Mouse (Mus musculus): ENCODE measurements at regions not wholly inside any gene's neighbourhood (a gene's known extent, or its start where the extent isn't known, plus 50 kb on each side); places are given as distances from the start of the nearest gene placed in this dataset.

DNA sequence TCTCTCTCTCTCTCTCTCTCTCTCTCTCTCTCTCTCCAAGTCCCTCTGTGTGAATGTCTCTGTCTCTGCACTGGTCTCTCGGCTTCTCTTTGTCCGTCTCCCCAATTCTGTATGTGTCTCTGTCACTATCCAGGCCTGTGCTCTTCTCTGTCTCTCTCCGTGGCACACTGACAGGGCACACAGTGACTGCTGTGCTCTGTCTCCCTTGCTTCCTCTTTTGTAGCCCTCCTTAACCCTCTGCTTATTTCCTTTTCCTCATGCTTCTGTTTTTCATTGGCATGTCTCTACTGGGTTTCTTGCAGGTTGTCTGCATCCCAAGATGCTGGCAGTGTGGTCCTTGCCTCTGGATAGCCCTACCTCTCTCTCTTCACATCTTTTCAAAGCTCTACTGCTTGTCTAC, 229.0 kb upstream of the Id2 start:
- H3K4me2 ChIP-seq: no peak overlapping the region
- H3K36me3 ChIP-seq (ENCODE audit: poor library complexity, severe bottlenecking): no peaks in the 10 kb centered on the region
- H3K4me3 ChIP-seq: no peak overlapping the region
- no peaks in the 10 kb centered on the region for H3K4me1 ChIP-seq
- H3K27ac ChIP-seq: no peak overlapping the region
- no peak for ATAC-seq
- no peak overlapping the region for H3K9ac ChIP-seq
- H3K27me3 ChIP-seq: no peaks in the 10 kb centered on the region
- WGBS: 89% methylated on average over 3 of the region's 3 CpGs
- no peaks in the 10 kb centered on the region for H3K9me3 ChIP-seq (replicated peaks)

- Histone ChIP-seq H3K4me3 (no peak overlapping the region), H3K9ac (no peak overlapping the region), H3K4me2 (no peak overlapping the region), H3K27ac (no peak overlapping the region), H3K27me3 (no peaks in the 10 kb centered on the region), H3K4me1 (no peaks in the 10 kb centered on the region), H3K36me3 (ENCODE audit: poor library complexity, severe bottlenecking) (no peaks in the 10 kb centered on the region), H3K9me3 (replicated peaks) (no peaks in the 10 kb centered on the region)
- no peak for ATAC-seq
- 85% methylated on average over 1 of the region's 1 CpGs for WGBS
These were observed 226.2 kb upstream of the Id2 start for GRCm38 (mm10) chr12:25323171-25323570.

DNA sequence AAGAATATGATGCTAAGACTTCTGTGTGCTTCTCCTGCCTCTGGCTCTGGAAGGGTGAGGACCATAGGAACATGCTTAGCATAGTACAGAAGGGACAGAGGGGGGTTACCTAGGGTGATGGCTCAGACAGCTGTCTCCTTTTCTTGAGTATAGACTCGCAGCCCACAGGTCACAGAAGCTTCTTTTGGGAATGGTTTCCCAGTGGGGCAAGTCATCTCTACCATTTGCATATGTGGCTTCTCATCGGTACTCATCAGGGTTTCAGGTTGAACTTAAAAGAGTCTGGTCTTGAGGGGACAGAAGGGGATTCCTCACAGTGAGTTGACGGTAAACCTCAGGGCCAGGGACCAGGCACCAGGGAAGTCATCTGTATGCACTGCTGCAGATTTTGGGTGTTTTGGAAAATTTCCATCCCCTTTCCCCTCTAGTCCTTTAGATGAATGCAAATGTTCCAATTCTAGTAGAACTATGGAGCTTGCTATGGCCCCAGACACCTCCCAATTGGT, 223.4 kb upstream of the Id2 start:
- H3K36me3 ChIP-seq (ENCODE audit: poor library complexity, severe bottlenecking): no peaks in the 10 kb centered on the region
- H3K4me1 ChIP-seq: no peaks in the 10 kb centered on the region
- no peaks in the 10 kb centered on the region for H3K9me3 ChIP-seq (replicated peaks)
- no peak overlapping the region for H3K4me3 ChIP-seq
- H3K27me3 ChIP-seq: no peaks in the 10 kb centered on the region
- WGBS: 92% methylated on average over 3 of the region's 3 CpGs
- no peak for ATAC-seq
- no peak overlapping the region for H3K4me2 ChIP-seq
- no peak overlapping the region for H3K9ac ChIP-seq
- H3K27ac ChIP-seq: no peak overlapping the region

DNA sequence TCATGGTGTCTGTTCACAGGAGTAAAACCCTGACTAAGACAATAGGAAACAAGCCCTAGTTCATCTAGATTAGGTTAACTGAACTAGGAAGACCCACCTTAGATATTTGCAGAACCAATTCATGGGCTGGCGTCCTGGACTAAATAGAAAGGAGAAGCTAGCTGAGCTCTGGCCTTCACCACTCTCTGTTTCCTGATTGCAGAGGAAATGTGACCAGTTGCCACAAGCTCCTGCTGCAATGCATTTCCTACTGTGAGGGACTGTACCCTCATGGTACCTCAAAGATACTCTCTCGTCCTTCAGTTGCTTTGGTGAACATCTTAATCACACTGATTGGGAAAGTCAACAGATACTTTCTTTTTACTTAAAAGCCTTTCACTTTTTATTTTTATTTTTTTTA, 222.9 kb upstream of the Id2 start:
- Histone ChIP-seq H3K36me3 (ENCODE audit: poor library complexity, severe bottlenecking) (no peaks in the 10 kb centered on the region), H3K9ac (no peak overlapping the region), H3K4me3 (no peak overlapping the region), H3K27ac (no peak overlapping the region), H3K4me1 (no peaks in the 10 kb centered on the region), H3K4me2 (no peak overlapping the region), H3K27me3 (no peaks in the 10 kb centered on the region), H3K9me3 (replicated peaks) (no peaks in the 10 kb centered on the region)
- WGBS: 87% methylated on average over 2 of the region's 2 CpGs
- no peak for ATAC-seq

GRCm38 (mm10) chr12:25318072-25318671, 221.2 kb upstream of the Id2 start:
- Histone ChIP-seq H3K9me3 (replicated peaks) (no peaks in the 10 kb centered on the region), H3K27me3 (no peaks in the 10 kb centered on the region), H3K36me3 (ENCODE audit: poor library complexity, severe bottlenecking) (no peaks in the 10 kb centered on the region), H3K4me3 (no peak overlapping the region), H3K4me1 (no peaks in the 10 kb centered on the region), H3K9ac (no peak overlapping the region), H3K27ac (no peak overlapping the region), H3K4me2 (no peak overlapping the region)
- 69% methylated on average over 4 of the region's 4 CpGs for WGBS
- no peak for ATAC-seq

DNA sequence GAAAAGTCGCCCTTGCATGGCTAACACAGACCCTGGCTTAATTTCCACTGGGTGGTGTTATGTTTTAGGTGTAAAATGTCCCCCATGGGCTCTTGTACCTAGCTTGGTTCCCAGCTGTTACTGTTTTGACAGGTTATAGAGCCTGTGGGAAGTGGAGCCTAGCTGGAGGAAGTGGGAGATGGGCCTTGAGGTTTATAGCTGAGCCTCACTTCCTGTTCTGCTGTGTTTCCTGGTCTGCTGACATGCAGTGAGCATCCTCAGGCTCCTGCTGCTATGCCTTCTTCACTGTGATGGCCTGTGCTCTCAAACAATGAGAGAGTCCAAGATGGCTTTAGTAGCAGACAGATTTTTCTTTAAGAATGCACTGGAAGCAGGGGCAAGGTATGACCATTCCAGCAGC, 219.0 kb upstream of the Id2 start:
- no peaks in the 10 kb centered on the region for H3K27me3 ChIP-seq
- no peaks in the 10 kb centered on the region for H3K9me3 ChIP-seq (replicated peaks)
- no peaks in the 10 kb centered on the region for H3K36me3 ChIP-seq (ENCODE audit: poor library complexity, severe bottlenecking)
- no peak overlapping the region for H3K27ac ChIP-seq
- no peak overlapping the region for H3K9ac ChIP-seq
- 95% methylated on average over 1 of the region's 1 CpGs for WGBS
- no peak for ATAC-seq
- no peaks in the 10 kb centered on the region for H3K4me1 ChIP-seq
- H3K4me3 ChIP-seq: no peak overlapping the region
- H3K4me2 ChIP-seq: no peak overlapping the region

GRCm38 (mm10) chr12:25313212-25313611, 216.3 kb upstream of the Id2 start:
- no peak overlapping the region for H3K27ac ChIP-seq
- H3K4me2 ChIP-seq: no peak overlapping the region
- no peaks in the 10 kb centered on the region for H3K27me3 ChIP-seq
- no peaks in the 10 kb centered on the region for H3K9me3 ChIP-seq (replicated peaks)
- no peak overlapping the region for H3K4me3 ChIP-seq
- H3K36me3 ChIP-seq (ENCODE audit: poor library complexity, severe bottlenecking): no peaks in the 10 kb centered on the region
- ATAC-seq: no peak
- no peaks in the 10 kb centered on the region for H3K4me1 ChIP-seq
- H3K9ac ChIP-seq: no peak overlapping the region

DNA sequence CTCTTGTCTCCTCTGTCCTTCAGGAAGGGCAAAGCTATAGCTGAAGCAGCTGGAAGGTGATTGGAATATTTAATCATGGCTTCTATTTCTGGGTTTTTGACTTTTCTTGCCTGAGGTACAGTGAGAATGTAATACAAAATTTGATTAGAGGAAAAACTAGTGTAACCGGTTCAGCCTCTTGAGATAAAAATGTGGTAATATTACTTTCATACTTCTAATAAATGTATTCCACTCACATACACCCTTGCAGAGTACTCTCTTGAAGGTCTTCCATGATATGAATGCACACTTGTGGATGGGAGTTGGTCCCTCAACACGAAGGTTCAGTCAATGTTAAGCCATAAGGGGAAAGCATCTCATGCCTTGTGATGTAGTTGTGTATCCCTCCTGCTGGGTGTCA, 215.4 kb upstream of the Id2 start:
- H3K4me1 ChIP-seq: no peaks in the 10 kb centered on the region
- no peak overlapping the region for H3K4me2 ChIP-seq
- H3K9me3 ChIP-seq (replicated peaks): no peaks in the 10 kb centered on the region
- H3K27me3 ChIP-seq: no peaks in the 10 kb centered on the region
- H3K9ac ChIP-seq: no peak overlapping the region
- no peak for ATAC-seq
- H3K4me3 ChIP-seq: no peak overlapping the region
- H3K27ac ChIP-seq: no peak overlapping the region
- no peaks in the 10 kb centered on the region for H3K36me3 ChIP-seq (ENCODE audit: poor library complexity, severe bottlenecking)
- 94% methylated on average over 2 of the region's 2 CpGs for WGBS

GRCm38 (mm10) chr12:25311728-25312127, 214.8 kb upstream of the Id2 start:
- no peak overlapping the region for H3K4me2 ChIP-seq
- no peaks in the 10 kb centered on the region for H3K4me1 ChIP-seq
- no peaks in the 10 kb centered on the region for H3K36me3 ChIP-seq (ENCODE audit: poor library complexity, severe bottlenecking)
- H3K4me3 ChIP-seq: no peak overlapping the region
- no peak for ATAC-seq
- 90% methylated on average over 7 of the region's 7 CpGs for WGBS
- H3K9me3 ChIP-seq (replicated peaks): no peaks in the 10 kb centered on the region
- no peaks in the 10 kb centered on the region for H3K27me3 ChIP-seq
- no peak overlapping the region for H3K9ac ChIP-seq
- H3K27ac ChIP-seq: no peak overlapping the region

DNA sequence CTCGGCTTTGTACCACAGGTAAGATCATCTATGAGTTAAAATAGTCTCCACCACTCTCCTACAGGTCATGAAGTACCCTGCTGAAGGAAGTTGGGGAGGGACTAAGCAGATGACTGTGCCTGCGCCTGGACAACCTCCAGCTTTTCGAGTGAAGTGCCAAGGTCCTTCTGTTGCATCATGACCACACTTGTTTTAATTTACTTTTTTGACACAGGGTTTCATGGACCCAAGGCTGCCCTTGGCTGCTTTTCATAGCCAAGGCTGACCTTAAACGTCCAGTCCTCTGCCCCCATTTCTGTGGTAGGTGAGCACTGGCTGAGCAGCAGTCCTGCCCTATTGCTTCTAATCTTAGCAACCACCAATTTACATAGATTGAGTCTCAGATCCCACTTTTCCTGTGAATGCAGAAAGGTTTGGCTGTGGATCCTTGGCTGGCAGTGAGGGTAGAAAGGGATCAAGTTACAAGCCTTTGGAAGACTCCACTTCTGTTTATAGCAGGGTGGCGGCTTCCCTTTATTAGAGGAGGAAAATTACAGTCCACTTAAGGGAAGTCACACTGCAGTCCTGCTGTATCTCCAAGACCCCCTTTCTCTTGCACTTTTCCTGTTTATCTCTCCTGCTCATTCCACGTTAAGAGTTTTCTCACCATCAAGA, 213.5 kb upstream of the Id2 start:
- 65% methylated on average over 6 of the region's 6 CpGs for WGBS
- H3K9me3 ChIP-seq (replicated peaks): no peaks in the 10 kb centered on the region
- no peaks in the 10 kb centered on the region for H3K27me3 ChIP-seq
- H3K4me2 ChIP-seq: no peak overlapping the region
- ATAC-seq: no peak
- H3K4me1 ChIP-seq: no peaks in the 10 kb centered on the region
- H3K36me3 ChIP-seq (ENCODE audit: poor library complexity, severe bottlenecking): no peaks in the 10 kb centered on the region
- H3K9ac ChIP-seq: no peak overlapping the region
- H3K27ac ChIP-seq: no peak overlapping the region
- H3K4me3 ChIP-seq: no peak overlapping the region

GRCm38 (mm10) chr12:25309234-25309633, 212.3 kb upstream of the Id2 start:
- Histone ChIP-seq H3K36me3 (ENCODE audit: poor library complexity, severe bottlenecking) (no peaks in the 10 kb centered on the region), H3K27me3 (no peaks in the 10 kb centered on the region), H3K9ac (no peak overlapping the region), H3K4me3 (no peak overlapping the region), H3K4me2 (no peak overlapping the region), H3K9me3 (replicated peaks) (no peaks in the 10 kb centered on the region), H3K4me1 (peaks cover 8% of the 10 kb centered on the region), H3K27ac (no peak overlapping the region)
- WGBS: 97% methylated on average over 6 of the region's 6 CpGs
- no peak for ATAC-seq

GRCm38 (mm10) chr12:25305764-25306653, 209.1 kb upstream of the Id2 start:
- Histone ChIP-seq H3K9ac (no peak overlapping the region), H3K36me3 (ENCODE audit: poor library complexity, severe bottlenecking) (no peaks in the 10 kb centered on the region), H3K9me3 (replicated peaks) (no peaks in the 10 kb centered on the region), H3K4me3 (no peak overlapping the region), H3K27ac (no peak overlapping the region), H3K4me2 (no peak overlapping the region), H3K27me3 (no peaks in the 10 kb centered on the region), H3K4me1 (peaks cover 16% of the 10 kb centered on the region)
- ATAC-seq: no peak
- WGBS: 86% methylated on average over 12 of the region's 12 CpGs

All from forebrain, embryonic 13.5 days (tissue).